Mouse (Mus musculus) frontal cortex, adult 2 months (tissue): ENCODE data around the gene Skor1. TPM values are rescaled to one million over a fixed set of nuclear protein-coding genes. Genes with fewer than 3 reads are reported as not detected.

Experiments
- DNase-seq, 2 experiments: peaks; one replicate each; pipeline ENCODE4 v3.0.0; 2022; ENCODE audit warnings: low spot score in 1 of 2; ENCODE audit errors: extremely low spot score in 1 of 2
- polyA plus RNA-seq: library from polyadenylated mRNA; depleted of rRNA; stranded (reverse); fragments of >200 nt; gene quantifications from 2 replicates; pipeline ENCODE4 v1.2.3, GENCODE M21; 2012

The Skor1 gene
- polyA plus RNA-seq, 1 experiment, result 0.14 TPM

- DNase-seq, result no peak
Measured at GRCm38 (mm10) chr9:63136241-63136640, 12.5 kb downstream of the Skor1 start.

- peak in 1 of 2 experiments; percentile 80 for DNase-seq
Measured at GRCm38 (mm10) chr9:63135801-63136200, 13.0 kb downstream of the Skor1 start.

GRCm38 (mm10) chr9:63135356-63135755 lies 13.4 kb downstream of the Skor1 start:
- no peak for DNase-seq

GRCm38 (mm10) chr9:63133659-63134058 lies 15.1 kb downstream of the Skor1 start:
- no peak for DNase-seq

GRCm38 (mm10) chr9:63132673-63133601 lies 15.8 kb downstream of the Skor1 start:
- DNase-seq, result peak; percentile 91 to 96

GRCm38 (mm10) chr9:63131957-63132602 lies 16.7 kb downstream of the Skor1 start:
- DNase-seq, result peak in 1 of 2 experiments; percentile 38

GRCm38 (mm10) chr9:63129641-63130041 lies 19.1 kb downstream of the Skor1 start:
- DNase-seq, result no peak

GRCm38 (mm10) chr9:63124512-63124911 lies 24.2 kb downstream of the Skor1 start:
- DNase-seq, result no peak

GRCm38 (mm10) chr9:63123451-63124438 lies 25.0 kb downstream of the Skor1 start:
- DNase-seq, result peak; percentile 69 to 94

GRCm38 (mm10) chr9:63122161-63122833 lies 26.5 kb downstream of the Skor1 start:
- DNase-seq, result no peak

GRCm38 (mm10) chr9:63118385-63118784 lies 30.4 kb downstream of the Skor1 start:
- no peak for DNase-seq

GRCm38 (mm10) chr9:63112514-63112913 lies 36.2 kb downstream of the Skor1 start:
- DNase-seq, result no peak

- DNase-seq, result no peak
Measured at GRCm38 (mm10) chr9:63109782-63110087, 39.0 kb downstream of the Skor1 start.

- DNase-seq, result peak; percentile 70 to 86
Measured at GRCm38 (mm10) chr9:63109020-63109781, 39.6 kb downstream of the Skor1 start.

GRCm38 (mm10) chr9:63108580-63108979 lies 40.2 kb downstream of the Skor1 start:
- DNase-seq, result no peak

- DNase-seq, result no peak
Measured at GRCm38 (mm10) chr9:63100660-63101059, 48.1 kb downstream of the Skor1 start.

- no peak for DNase-seq
Measured at GRCm38 (mm10) chr9:63099876-63100275, 48.9 kb downstream of the Skor1 start.

- DNase-seq, result no peak
Measured at GRCm38 (mm10) chr9:63099344-63099743, 49.4 kb downstream of the Skor1 start.

GRCm38 (mm10) chr9:63098887-63099286 lies 49.9 kb downstream of the Skor1 start:
- no peak for DNase-seq
